Mouse (Mus musculus) midbrain, embryonic 14.5 days (tissue): Measurements from ENCODE around the gene Cadm1. TPM values are rescaled to one million over a fixed set of nuclear protein-coding genes. Genes with fewer than 3 reads are reported as not detected.

Experiments
- ATAC-seq: fragments of 200-750 bp; cut with Nextera tagmentation; 2 replicates; pipeline ENCODE4 v1.8.0; 2017; ENCODE audit warnings: moderate number of reproducible peaks, moderate library complexity; ENCODE audit not compliant: low FRiP score, low TSS enrichment
- DNase-seq: peaks from one replicate; pipeline ENCODE4 v3.0.0-alpha.2; 2015
- H3K27ac ChIP-seq: fragments of 300-500 bp; sonication (generic); replicated peaks from 2 replicates; pipeline ENCODE4 v1.5.1; 2014; ENCODE audit warnings: mild to moderate bottlenecking, low read depth, low read length, moderate library complexity
- H3K27me3 ChIP-seq: fragments of 300-500 bp; sonication (generic); 2 replicates; pipeline ENCODE4 v1.6.1; 2014; ENCODE audit warnings: low read length, control low read depth, mixed read lengths; ENCODE audit not compliant: control insufficient read depth, insufficient read depth
- H3K36me3 ChIP-seq: fragments of 300-500 bp; sonication (generic); 2 replicates; pipeline ENCODE4 v1.6.1; 2014; ENCODE audit warnings: low read length, control low read depth; ENCODE audit not compliant: control insufficient read depth, insufficient read depth
- H3K4me1 ChIP-seq: fragments of 300-500 bp; sonication (generic); 2 replicates; pipeline ENCODE4 v1.6.1; 2014; ENCODE audit warnings: mild to moderate bottlenecking, antibody characterized with exemption, low read length, control low read depth; ENCODE audit not compliant: control insufficient read depth, insufficient read depth
- H3K4me2 ChIP-seq: fragments of 300-500 bp; sonication (generic); 2 replicates; pipeline ENCODE4 v1.6.1; 2014; ENCODE audit warnings: mild to moderate bottlenecking, low read length, moderate library complexity
- H3K4me3 ChIP-seq: fragments of 300-500 bp; sonication (generic); replicated peaks from 2 replicates; pipeline ENCODE4 v1.5.1; 2014; ENCODE audit warnings: low read depth, low read length
- H3K9ac ChIP-seq: fragments of 300-500 bp; sonication (generic); replicated peaks from 2 replicates; pipeline ENCODE4 v1.6.1; 2014; ENCODE audit warnings: mild to moderate bottlenecking, low read length, moderate library complexity
- H3K9me3 ChIP-seq: fragments of 300-500 bp; sonication (generic); 2 replicates; pipeline ENCODE4 v1.6.1; 2016; ENCODE audit warnings: low read length, control low read depth, mixed read lengths; ENCODE audit not compliant: control insufficient read depth
- WGBS: fragments of 180-500 bp; shearing (Covaris S2); extraction: QIAGEN DNeasy Blood & Tissue Kit; methylation state at CpG from one replicate; pipeline ENCODE4 v1.1.7; 2014; 5-methylcytosine and 5-hydroxymethylcytosine counted together
- polyA plus RNA-seq: library from polyadenylated mRNA; unstranded; fragments of >200 nt; fragmentation: Nextera tagmentation; extraction: Ambion mirVana; gene quantifications from 2 replicates; pipeline ENCODE4 v1.2.1, GENCODE M21; 2014

The Cadm1 gene
- polyA plus RNA-seq, 1 experiment from 2014 or later = 204 TPM

DNA sequence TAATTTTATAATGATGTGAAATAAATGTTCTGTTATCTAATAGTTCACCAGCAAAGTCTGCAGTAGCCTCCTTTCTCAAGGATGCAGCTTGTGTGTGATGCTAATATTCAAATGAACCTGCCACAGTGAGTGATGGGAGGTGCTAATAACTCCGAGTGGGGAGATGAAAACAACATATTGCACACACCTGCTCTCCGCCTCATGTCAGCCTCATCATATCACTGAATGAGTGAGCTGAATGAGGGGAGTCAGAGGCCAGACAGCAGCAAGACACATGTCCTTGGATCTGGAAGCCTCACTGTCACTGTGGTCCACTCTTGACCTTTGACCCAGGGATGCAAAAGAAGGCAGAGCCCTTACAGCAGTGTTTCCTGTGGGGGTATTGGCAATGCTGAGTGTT is 156.9 kb downstream of the Cadm1 start:
- H3K4me2 ChIP-seq = no peak overlapping the region
- no peaks in the 10 kb centered on the region for H3K27me3 ChIP-seq
- no peak overlapping the region for H3K27ac ChIP-seq
- no peaks in the 10 kb centered on the region for H3K36me3 ChIP-seq
- no peaks in the 10 kb centered on the region for H3K9me3 ChIP-seq
- 0 out of 2 replicates have a peak, but pooled peaks cover 2% of the 10 kb centered on the region for H3K4me1 ChIP-seq
- ATAC-seq (no peak), DNase-seq (no peak)
- no peak overlapping the region for H3K4me3 ChIP-seq
- H3K9ac ChIP-seq = no peak overlapping the region
- WGBS = 59% methylated on average over 2 of the region's 2 CpGs

DNA sequence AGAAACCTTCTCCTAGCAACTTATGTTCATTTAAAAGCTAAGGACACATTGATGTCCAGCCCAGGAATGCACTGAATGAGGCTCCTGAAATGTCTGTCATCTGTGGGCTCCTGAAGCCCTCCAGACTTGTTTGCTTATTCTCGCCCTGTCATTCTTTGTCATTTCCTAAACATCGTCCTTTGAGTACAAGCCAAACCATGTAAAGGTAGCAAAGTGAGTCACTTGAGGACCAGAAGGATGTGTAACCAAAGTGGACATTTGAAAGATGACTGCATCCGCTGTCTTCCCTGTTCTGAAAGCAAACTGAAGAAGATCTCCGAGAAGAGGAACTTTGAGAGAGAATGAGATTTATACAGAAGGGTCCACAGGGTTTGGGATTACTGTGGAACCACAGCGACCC is 157.6 kb downstream of the Cadm1 start:
- 91% methylated on average over 5 of the region's 5 CpGs for WGBS
- Histone ChIP-seq H3K4me2 (no peak overlapping the region), H3K4me3 (no peak overlapping the region), H3K36me3 (no peaks in the 10 kb centered on the region), H3K9ac (no peak overlapping the region), H3K27ac (no peak overlapping the region), H3K4me1 (0 out of 2 replicates have a peak, but pooled peaks cover 2% of the 10 kb centered on the region), H3K27me3 (no peaks in the 10 kb centered on the region), H3K9me3 (no peaks in the 10 kb centered on the region)
- DNase-seq (no peak), ATAC-seq (no peak)

DNA sequence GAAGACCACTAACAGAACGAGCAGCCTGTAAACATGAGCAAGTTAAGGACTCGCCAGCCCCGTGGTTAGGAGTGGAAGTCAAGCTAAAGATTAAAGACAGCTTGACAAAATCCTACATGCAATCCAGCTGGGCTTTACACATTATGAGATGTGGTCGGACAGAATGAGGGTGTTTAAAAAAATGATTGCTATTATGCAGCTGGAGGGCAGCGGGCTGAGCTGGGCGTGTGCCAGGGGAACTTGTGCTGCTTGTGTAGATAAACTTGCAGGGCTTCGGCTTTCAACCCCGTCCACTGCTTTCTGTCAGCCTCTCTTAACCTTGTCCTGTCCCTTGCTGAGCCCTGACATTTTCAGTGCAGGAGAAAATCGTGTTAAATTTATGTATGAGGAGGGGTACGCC is 158.3 kb downstream of the Cadm1 start:
- ATAC-seq = no peak
- Histone ChIP-seq H3K27me3 (no peaks in the 10 kb centered on the region), H3K9ac (no peak overlapping the region), H3K4me1 (0 out of 2 replicates have a peak, but pooled peaks cover 2% of the 10 kb centered on the region), H3K36me3 (no peaks in the 10 kb centered on the region), H3K27ac (no peak overlapping the region), H3K4me3 (no peak overlapping the region), H3K9me3 (no peaks in the 10 kb centered on the region), H3K4me2 (no peak overlapping the region)
- peak; percentile 50 for DNase-seq
- 46% methylated on average over 10 of the region's 10 CpGs for WGBS

DNA sequence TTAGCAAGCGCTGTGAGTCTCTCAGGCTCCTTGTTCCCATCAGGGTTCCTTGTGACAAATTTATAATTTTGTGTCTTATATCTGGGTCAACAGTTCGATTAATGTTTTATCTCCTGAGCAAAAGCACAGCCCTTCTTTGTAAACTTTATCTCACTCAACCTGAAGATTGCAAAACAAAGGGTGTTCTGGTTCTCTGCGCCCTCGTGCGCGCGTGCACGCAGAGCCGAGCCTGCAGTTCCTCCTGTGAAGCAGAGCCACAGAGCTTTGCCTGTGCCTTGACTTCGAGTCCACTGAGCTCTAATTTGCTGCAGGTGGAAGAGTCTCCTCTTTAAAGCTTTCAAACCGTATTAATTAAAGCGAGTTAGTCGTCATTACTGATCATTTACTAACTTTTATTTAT is 162.9 kb downstream of the Cadm1 start:
- no peak for DNase-seq
- Histone ChIP-seq H3K36me3 (no peaks in the 10 kb centered on the region), H3K27me3 (no peaks in the 10 kb centered on the region), H3K4me2 (no peak overlapping the region), H3K4me1 (no peaks in the 10 kb centered on the region), H3K27ac (no peak overlapping the region), H3K9ac (no peak overlapping the region), H3K4me3 (no peak overlapping the region), H3K9me3 (no peaks in the 10 kb centered on the region)
- ATAC-seq = no peak
- WGBS = 77% methylated on average over 13 of the region's 13 CpGs

DNA sequence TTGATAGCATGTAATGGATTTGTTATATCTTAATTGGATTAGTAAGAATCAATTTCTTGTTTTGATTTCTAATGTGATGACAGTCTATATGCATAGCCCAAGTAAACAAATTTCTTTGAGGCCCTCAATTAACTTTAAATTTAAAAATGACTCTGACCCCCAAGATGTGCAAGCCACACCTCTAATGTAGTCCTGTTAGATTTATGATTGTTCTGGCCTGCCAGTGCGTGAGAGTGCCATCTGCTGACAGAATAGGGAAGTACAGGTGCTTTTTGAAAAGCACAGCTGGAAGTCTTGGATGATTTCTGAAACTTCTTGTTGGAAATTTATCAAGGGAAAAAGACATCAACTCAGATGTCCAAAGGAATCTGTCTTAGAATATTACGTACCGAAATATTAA is 169.1 kb downstream of the Cadm1 start:
- no peak for ATAC-seq
- H3K27me3 ChIP-seq = no peaks in the 10 kb centered on the region
- no peaks in the 10 kb centered on the region for H3K4me1 ChIP-seq
- no peaks in the 10 kb centered on the region for H3K9me3 ChIP-seq
- no peaks in the 10 kb centered on the region for H3K36me3 ChIP-seq
- no peak overlapping the region for H3K4me3 ChIP-seq
- 52% methylated on average over 3 of the region's 3 CpGs for WGBS
- peak; percentile 90 for DNase-seq
- H3K4me2 ChIP-seq = no peak overlapping the region
- H3K27ac ChIP-seq = no peak overlapping the region
- H3K9ac ChIP-seq = no peak overlapping the region

DNA sequence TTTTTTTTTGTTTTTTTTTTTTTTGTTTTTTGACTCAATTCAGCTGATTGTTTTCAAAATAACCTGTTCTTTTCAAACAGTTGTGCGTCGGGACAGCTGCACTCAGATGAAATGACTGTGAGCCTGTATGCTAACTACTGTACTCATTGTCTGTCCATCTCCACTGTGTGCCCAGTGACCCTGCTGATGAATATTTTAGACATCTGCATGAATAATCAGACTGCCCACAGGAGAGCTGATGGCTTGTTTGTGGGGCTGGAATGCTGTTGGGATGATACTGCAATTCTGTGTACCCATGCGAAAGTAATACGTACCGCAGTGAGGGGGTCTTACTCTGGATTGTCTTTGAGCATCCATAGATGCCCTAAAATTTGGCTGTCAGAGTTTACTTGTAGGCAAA is 170.0 kb downstream of the Cadm1 start:
- Histone ChIP-seq H3K9me3 (no peaks in the 10 kb centered on the region), H3K27ac (no peak overlapping the region), H3K4me1 (no peaks in the 10 kb centered on the region), H3K4me3 (no peak overlapping the region), H3K27me3 (no peaks in the 10 kb centered on the region), H3K4me2 (no peak overlapping the region), H3K36me3 (no peaks in the 10 kb centered on the region), H3K9ac (no peak overlapping the region)
- DNase-seq (no peak), ATAC-seq (no peak)
- 81% methylated on average over 5 of the region's 5 CpGs for WGBS

DNA sequence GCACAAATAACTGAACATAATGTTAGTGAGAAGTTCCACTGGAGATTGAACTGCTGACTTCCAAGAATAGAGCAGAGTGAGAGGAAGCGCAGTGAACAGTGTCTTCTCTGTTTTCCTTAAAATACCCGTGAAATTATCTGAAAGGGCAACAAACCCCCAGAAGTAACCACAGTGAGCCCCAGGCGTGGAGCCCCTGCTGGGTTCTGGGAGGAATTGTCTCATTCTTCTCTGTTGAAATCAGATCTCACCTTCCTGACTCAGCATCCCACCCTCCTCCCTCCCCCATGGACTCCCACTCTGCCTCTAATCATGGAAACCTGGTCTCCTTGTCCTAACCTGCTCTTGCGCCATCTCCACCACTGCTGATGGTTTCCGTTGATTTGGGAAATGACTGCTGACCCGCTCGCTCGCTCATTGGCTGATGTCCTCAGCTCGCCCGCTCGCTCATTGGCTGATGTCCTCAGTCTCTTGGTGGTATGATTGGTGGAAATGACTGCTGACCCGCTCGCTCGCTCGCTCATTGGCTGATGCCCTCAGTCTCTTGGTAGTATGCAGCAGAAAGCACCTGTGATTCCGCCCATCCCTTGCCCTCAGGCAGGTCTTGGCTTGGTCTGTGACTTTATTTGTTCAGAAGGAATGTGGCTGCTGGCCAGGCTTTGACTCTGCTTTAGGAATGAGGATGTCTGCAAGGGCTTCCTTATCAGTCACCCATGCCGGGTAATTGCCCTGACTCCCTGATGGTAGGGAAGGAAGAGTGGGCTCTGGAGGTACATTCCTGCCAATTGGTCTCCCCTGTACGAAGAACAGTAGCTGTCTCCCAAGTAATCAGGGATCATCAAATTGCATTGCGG is 173.3 kb downstream of the Cadm1 start:
- Histone ChIP-seq H3K4me2 (no peak overlapping the region), H3K9ac (no peak overlapping the region), H3K27ac (no peak overlapping the region), H3K36me3 (no peaks in the 10 kb centered on the region), H3K4me1 (peaks cover 23% of the 10 kb centered on the region), H3K27me3 (no peaks in the 10 kb centered on the region), H3K9me3 (no peaks in the 10 kb centered on the region), H3K4me3 (no peak overlapping the region)
- 93% methylated on average over 19 of the region's 19 CpGs for WGBS
- DNase-seq (no peak), ATAC-seq (no peak)

DNA sequence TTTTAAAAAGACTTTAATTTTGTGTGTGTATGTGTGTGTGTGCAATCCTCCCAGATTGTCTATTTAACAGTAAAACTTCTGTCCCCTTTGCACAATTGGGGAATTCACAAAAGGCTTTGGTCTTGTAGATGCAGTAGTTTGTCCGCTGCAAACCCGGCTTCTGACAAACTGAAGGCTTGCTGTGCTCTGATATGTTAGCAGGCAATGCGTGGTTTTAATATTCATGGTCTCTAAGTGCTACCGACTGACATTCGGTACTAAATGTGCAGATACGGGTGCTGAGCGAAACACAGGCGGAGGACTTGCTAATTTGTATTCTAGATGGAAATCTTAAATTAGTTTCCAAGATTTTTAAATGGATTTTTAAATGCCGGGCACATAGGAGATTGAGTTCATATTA is 176.4 kb downstream of the Cadm1 start:
- ATAC-seq (no peak), DNase-seq (peak; percentile 53)
- Histone ChIP-seq H3K4me1 (peaks cover 24% of the 10 kb centered on the region), H3K9ac (no peak overlapping the region), H3K9me3 (no peaks in the 10 kb centered on the region; the same call in 1 of the 2 replicates), H3K27ac (0 out of 2 replicates have a peak overlapping the region, but pooled peaks have one; percentile 27), H3K4me2 (no peak overlapping the region), H3K27me3 (no peaks in the 10 kb centered on the region), H3K36me3 (no peaks in the 10 kb centered on the region), H3K4me3 (no peak overlapping the region)
- 33% methylated on average over 9 of the region's 9 CpGs for WGBS

DNA sequence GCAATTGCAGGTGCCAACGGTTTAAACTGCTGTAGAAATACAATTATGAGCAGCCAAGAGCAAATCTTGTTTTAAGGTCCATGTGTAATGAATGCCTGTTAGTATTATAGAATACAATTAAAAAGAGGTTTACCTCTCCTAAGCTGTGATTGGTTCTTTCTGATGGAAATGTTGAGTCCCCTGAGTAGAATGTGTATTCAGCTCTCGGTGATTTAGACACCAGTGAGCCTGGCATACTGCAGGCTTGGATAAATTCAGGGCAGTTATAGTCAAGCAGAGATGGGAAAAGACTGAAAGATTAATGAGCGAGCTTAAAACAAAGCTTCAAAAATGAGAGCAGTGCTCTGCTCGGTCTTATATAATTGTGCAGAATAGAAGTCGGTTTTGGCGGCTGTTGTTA is 177.4 kb downstream of the Cadm1 start:
- DNase-seq (peak; percentile 57), ATAC-seq (no peak)
- Histone ChIP-seq H3K27me3 (no peaks in the 10 kb centered on the region), H3K9ac (no peak overlapping the region), H3K36me3 (no peaks in the 10 kb centered on the region), H3K27ac (peak overlapping the region; percentile 71), H3K4me2 (no peak overlapping the region), H3K9me3 (no peaks in the 10 kb centered on the region; the same call in 1 of the 2 replicates), H3K4me3 (no peak overlapping the region), H3K4me1 (peaks cover 24% of the 10 kb centered on the region)
- WGBS = 53% methylated on average over 6 of the region's 6 CpGs
